Mouse (Mus musculus) midbrain, embryonic 15.5 days (tissue): Measurements from ENCODE around the gene Otogl. TPM values are rescaled to one million over a fixed set of nuclear protein-coding genes. Genes with fewer than 3 reads are reported as not detected.
A peak's percentile ranks its signal among the peaks of the same experiment; 100 is the strongest.

Source experiments
- ATAC-seq: fragments of 200-750 bp; cut with Nextera tagmentation; replicated peaks from 2 replicates; pipeline ENCODE4 v1.8.0; 2017; ENCODE audit warnings: moderate TSS enrichment
- H3K27ac ChIP-seq: fragments of 300-500 bp; sonication (generic); 2 replicates; pipeline ENCODE4 v1.5.1; 2015; ENCODE audit warnings: mild to moderate bottlenecking, inconsistent platforms
- H3K27me3 ChIP-seq: fragments of 300-500 bp; sonication (generic); replicated peaks from 2 replicates; pipeline ENCODE4 v1.6.1; 2015; ENCODE audit warnings: inconsistent platforms
- H3K36me3 ChIP-seq: fragments of 300-500 bp; sonication (generic); replicated peaks from 2 replicates; pipeline ENCODE4 v1.6.1; 2015; ENCODE audit warnings: inconsistent platforms
- H3K4me1 ChIP-seq: fragments of 300-500 bp; sonication (generic); 2 replicates; pipeline ENCODE4 v1.6.1; 2015; ENCODE audit warnings: inconsistent platforms
- H3K4me2 ChIP-seq: fragments of 300-500 bp; sonication (generic); 2 replicates; pipeline ENCODE4 v1.6.1; 2015; ENCODE audit warnings: inconsistent platforms, mild to moderate bottlenecking, moderate library complexity
- H3K4me3 ChIP-seq: fragments of 300-500 bp; sonication (generic); 2 replicates; pipeline ENCODE4 v1.5.1; 2015; ENCODE audit warnings: mild to moderate bottlenecking, inconsistent platforms
- H3K9ac ChIP-seq: fragments of 300-500 bp; sonication (generic); 2 replicates; pipeline ENCODE4 v1.6.1; 2015; ENCODE audit warnings: mild to moderate bottlenecking, inconsistent platforms
- H3K9me3 ChIP-seq: fragments of 300-500 bp; sonication (generic); 2 replicates; pipeline ENCODE4 v1.6.1; 2016; ENCODE audit warnings: inconsistent platforms
- WGBS: fragments of 180-500 bp; shearing (Covaris S2); methylation state at CpG from one replicate; pipeline ENCODE4 v1.1.7; 2015; ENCODE audit warnings: mixed read lengths; 5-methylcytosine and 5-hydroxymethylcytosine counted together
- polyA plus RNA-seq: library from polyadenylated mRNA; unstranded; fragments of >200 nt; fragmentation: Nextera tagmentation; extraction: Ambion mirVana; gene quantifications from 2 replicates; pipeline ENCODE4 v1.2.1, GENCODE M21; 2015

Gene Otogl
- polyA plus RNA-seq, 1 experiment from 2014 or later = not detected

DNA sequence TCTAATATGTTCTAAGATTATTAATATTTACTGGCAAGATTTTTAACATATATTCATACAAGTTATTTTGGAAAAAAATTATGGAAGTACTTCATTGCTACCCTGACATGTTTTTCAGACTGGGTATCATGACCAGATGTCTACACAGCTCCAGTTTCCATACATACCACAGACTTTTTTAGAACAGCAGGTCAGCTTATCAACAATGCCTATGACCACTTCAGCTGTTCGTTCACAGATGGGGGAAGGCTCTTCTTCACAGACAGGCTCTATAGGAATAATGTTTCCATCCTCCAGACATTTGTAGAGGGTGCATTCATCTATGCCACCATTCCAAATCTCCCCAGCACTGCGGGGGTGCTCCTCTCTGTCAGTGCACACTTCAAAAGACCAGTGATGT, 132.4 kb downstream of the Otogl start:
- Histone ChIP-seq H3K9me3 (no peaks in the 10 kb centered on the region), H3K4me1 (no peaks in the 10 kb centered on the region), H3K4me3 (no peak overlapping the region), H3K27me3 (no peaks in the 10 kb centered on the region), H3K36me3 (no peaks in the 10 kb centered on the region), H3K9ac (no peak overlapping the region), H3K27ac (no peak overlapping the region), H3K4me2 (no peak overlapping the region)
- WGBS = 77% methylated on average over 2 of the region's 2 CpGs
- no peak for ATAC-seq

DNA sequence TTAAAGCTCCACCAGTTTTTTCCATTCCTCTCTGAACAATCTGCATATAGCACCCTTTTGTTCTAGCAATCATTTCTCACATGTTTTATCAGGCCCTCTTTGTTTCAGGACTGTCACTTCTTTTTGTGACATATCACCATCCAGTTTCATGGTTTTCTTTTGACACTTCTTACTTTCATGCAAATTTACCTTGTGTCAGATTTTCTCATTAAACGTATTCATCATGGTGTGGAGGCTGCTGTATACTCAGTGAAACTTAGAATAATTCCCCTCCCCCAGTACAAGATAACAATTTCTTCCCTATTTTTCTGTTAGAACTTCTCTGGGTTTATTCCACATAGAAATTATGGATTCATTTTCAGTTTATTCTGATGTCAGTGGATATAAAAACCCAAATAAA, 152.3 kb downstream of the Otogl start:
- Histone ChIP-seq H3K4me1 (no peaks in the 10 kb centered on the region), H3K9ac (no peak overlapping the region), H3K4me3 (no peak overlapping the region), H3K27me3 (no peaks in the 10 kb centered on the region), H3K27ac (no peak overlapping the region), H3K4me2 (no peak overlapping the region), H3K9me3 (no peaks in the 10 kb centered on the region), H3K36me3 (no peaks in the 10 kb centered on the region)
- 51% methylated on average over 1 of the region's 1 CpGs for WGBS
- no peak for ATAC-seq

DNA sequence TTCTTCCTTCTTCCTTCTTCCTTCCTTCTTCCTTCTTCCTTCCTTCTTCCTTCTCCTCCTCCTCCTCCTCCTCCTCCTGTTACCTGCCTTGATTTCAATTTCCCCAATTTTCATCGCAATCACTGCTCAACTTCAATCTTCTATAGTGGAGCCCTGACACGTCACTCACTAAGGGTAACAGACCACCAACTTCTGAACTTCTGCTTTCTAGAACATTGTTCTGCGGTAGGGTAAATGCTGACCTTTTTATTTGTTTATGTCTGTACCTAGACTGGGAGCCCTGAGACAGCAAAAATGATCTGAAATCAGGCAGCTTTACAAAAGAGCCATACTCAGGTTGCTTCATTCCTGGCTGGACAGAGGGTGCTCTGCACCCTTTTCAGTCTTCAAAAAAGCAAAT, 158.5 kb downstream of the Otogl start:
- H3K4me3 ChIP-seq = no peak overlapping the region
- no peak for ATAC-seq
- peaks cover 11% of the 10 kb centered on the region for H3K4me1 ChIP-seq
- H3K36me3 ChIP-seq = no peaks in the 10 kb centered on the region
- WGBS = 98% methylated on average over 3 of the region's 3 CpGs
- no peak overlapping the region for H3K27ac ChIP-seq
- no peak overlapping the region for H3K9ac ChIP-seq
- no peak overlapping the region for H3K4me2 ChIP-seq
- no peaks in the 10 kb centered on the region for H3K9me3 ChIP-seq
- H3K27me3 ChIP-seq = no peaks in the 10 kb centered on the region

DNA sequence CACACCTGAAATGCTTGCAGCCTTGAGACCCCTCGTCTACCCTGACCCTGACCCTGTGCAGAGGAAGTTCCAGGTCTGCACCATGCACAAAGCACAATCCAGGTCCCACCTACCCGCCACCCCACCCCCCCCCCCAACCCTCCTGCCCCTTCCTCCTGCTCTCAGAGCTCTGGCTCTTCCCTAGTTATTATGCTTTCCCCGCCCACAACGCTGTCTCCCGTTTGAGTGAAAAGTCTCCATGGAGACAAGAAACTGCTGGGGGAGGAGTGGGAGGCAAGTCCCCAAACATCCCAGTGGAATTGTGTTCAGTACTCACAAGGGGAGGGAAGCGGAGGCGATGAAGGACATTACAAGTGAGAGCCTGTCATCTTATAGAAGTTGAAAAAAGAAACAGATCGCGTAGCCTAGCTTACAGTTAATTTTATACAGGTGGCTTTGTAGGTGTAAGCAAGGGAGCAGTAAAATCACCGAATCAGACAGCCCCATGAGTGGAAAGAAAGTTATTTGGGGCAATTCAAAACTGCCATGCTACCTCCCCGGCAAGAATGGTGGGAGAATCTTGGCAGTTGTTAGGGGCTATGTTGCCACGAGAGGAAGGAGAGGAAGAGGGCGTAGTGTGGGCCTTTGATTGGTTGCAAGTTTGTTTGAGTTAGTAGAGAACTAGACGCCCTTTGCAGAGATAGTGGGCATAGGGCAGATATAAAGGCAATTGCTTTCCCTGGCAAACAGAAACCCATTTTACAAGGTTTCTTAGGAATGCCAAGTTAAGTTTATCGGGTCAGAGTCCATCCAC, 159.4 kb downstream of the Otogl start:
- 19% methylated on average over 15 of the region's 15 CpGs for WGBS
- H3K27ac ChIP-seq = no peak overlapping the region
- ATAC-seq = peak; percentile 84
- H3K9me3 ChIP-seq = no peaks in the 10 kb centered on the region
- no peaks in the 10 kb centered on the region for H3K27me3 ChIP-seq
- H3K9ac ChIP-seq = no peak overlapping the region
- H3K36me3 ChIP-seq = no peaks in the 10 kb centered on the region
- H3K4me2 ChIP-seq = peak overlapping the region; percentile 41
- peaks cover 11% of the 10 kb centered on the region for H3K4me1 ChIP-seq
- peak overlapping the region; percentile 17 for H3K4me3 ChIP-seq

DNA sequence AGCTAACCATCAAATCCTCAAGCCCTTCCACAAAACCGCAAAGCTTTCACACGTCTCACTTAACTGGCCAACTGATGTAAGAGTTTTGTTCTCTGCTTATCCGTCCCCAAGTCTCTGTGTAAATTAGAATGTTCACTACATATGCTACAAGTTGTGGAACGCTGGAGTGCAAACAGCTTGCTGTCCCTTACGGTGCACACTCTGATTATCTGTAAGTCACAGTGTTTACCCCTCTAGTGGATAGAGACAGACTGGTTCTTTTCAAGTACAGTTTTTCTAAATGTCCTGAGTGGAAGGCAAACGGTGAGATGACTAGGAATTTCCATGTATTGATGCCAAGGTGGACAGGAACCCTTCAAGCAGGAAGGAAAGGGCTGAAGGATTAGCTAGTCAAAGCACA, 160.0 kb downstream of the Otogl start:
- 22% methylated on average over 6 of the region's 6 CpGs for WGBS

DNA sequence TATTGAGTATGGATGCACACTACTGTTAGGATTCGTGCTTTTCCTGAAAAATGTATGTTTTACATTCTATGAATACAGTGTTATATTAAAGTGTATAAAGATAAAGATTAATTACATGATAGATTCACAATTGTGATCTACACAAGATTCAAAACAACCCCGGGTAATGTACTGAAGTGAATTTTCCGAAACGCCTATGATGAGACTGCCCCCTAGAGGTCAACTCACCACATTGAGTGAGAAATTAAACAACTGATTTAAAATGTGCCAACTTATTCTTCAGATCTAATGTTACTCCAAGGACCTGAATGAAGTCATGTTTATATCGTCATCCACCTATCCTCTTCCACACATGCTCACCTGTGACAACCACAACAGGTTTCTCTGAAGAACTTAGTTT, 164.4 kb downstream of the Otogl start:
- 21% methylated on average over 5 of the region's 5 CpGs for WGBS

More for the DNA sequence above, 160.0 kb downstream of the Otogl start:
- H3K27me3 ChIP-seq = no peaks in the 10 kb centered on the region
- no peak overlapping the region for H3K9ac ChIP-seq
- no peak overlapping the region for H3K27ac ChIP-seq
- no peaks in the 10 kb centered on the region for H3K9me3 ChIP-seq
- peaks cover 11% of the 10 kb centered on the region for H3K4me1 ChIP-seq
- H3K4me2 ChIP-seq = peak overlapping the region; percentile 41
- no peaks in the 10 kb centered on the region for H3K36me3 ChIP-seq
- ATAC-seq = peak; percentile 48; the same call in 1 of the 2 replicates
- H3K4me3 ChIP-seq = peak overlapping the region; percentile 17; the same call in 1 of the 2 replicates

DNA sequence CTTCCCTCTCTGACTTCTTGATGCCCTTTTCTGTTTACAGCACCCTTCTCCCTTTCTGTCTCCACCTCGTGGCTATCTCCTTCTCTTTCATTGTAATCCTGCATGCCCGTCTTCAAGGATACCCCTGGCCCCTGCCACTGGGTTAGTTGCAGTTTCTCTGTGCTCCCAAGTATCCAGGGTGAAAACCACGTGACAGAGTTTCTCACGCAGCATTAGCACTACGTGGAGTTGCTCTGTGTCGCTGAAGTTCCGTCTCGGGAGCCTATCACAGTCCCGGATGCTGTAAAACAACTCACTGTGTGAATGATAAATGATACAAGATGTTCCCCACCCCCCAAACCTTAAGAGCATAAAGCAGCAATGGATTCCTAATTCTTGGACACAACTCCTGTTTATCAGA, 165.2 kb downstream of the Otogl start:
- ATAC-seq = no peak
- H3K27me3 ChIP-seq = no peaks in the 10 kb centered on the region
- no peak overlapping the region for H3K9ac ChIP-seq
- H3K9me3 ChIP-seq = no peaks in the 10 kb centered on the region
- H3K4me1 ChIP-seq = peaks cover under 1% of the 10 kb centered on the region; the same call in 1 of the 2 replicates
- no peak overlapping the region for H3K4me3 ChIP-seq
- WGBS = 25% methylated on average over 9 of the region's 9 CpGs
- H3K36me3 ChIP-seq = no peaks in the 10 kb centered on the region
- no peak overlapping the region for H3K4me2 ChIP-seq
- H3K27ac ChIP-seq = no peak overlapping the region

More for the DNA sequence above, 164.4 kb downstream of the Otogl start:
- no peak overlapping the region for H3K4me2 ChIP-seq
- H3K27me3 ChIP-seq = no peaks in the 10 kb centered on the region
- H3K36me3 ChIP-seq = no peaks in the 10 kb centered on the region
- no peaks in the 10 kb centered on the region for H3K9me3 ChIP-seq
- H3K4me1 ChIP-seq = peaks cover 8% of the 10 kb centered on the region
- H3K9ac ChIP-seq = no peak overlapping the region
- no peak overlapping the region for H3K27ac ChIP-seq
- H3K4me3 ChIP-seq = no peak overlapping the region
- no peak for ATAC-seq

DNA sequence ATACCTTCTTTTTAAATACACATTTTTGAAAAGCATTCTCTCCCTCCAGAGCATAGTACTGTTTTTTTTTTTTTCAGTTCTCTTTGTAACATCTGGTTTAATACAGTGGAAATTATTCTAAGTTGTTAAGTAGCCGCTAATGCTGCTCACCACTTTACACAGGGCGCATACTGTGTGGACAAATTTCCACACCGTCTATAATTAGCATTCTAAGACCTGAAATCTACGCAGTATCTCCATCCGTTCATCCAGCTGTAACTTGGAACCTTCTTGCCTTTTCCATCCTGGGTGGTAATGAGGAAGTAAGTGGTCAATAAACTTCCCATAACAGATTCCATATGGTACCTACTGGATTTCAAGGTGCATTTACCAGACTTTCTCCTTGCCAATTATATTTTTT, 172.1 kb downstream of the Otogl start:
- Histone ChIP-seq H3K4me3 (no peak overlapping the region), H3K27me3 (no peaks in the 10 kb centered on the region), H3K4me2 (no peak overlapping the region), H3K9me3 (no peaks in the 10 kb centered on the region), H3K9ac (no peak overlapping the region), H3K4me1 (no peaks in the 10 kb centered on the region), H3K36me3 (no peaks in the 10 kb centered on the region), H3K27ac (no peak overlapping the region)
- WGBS = 93% methylated on average over 5 of the region's 5 CpGs
- no peak for ATAC-seq

DNA sequence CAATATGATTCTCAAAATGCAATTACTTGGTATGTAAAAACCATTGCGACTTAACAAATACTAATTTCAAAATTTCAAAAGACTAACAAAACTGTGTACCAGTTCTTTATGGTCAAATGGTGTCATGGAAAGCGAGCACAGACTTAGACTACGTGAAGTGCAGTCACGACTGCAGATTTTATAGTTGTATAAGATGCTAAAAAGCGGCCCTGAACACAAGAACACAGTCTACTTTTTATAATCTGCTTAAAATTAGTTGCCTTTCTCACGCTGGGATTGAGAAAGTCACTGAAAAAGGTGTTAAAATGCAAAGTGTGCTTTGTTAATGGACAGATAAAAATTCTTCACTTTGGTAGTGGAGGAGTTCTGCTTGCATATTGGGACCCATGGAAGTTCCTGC, 174.2 kb downstream of the Otogl start:
- no peak overlapping the region for H3K4me3 ChIP-seq
- no peak for ATAC-seq
- H3K27ac ChIP-seq = no peak overlapping the region
- H3K27me3 ChIP-seq = no peaks in the 10 kb centered on the region
- H3K9me3 ChIP-seq = no peaks in the 10 kb centered on the region
- 86% methylated on average over 6 of the region's 6 CpGs for WGBS
- H3K4me1 ChIP-seq = no peaks in the 10 kb centered on the region
- H3K36me3 ChIP-seq = no peaks in the 10 kb centered on the region
- no peak overlapping the region for H3K4me2 ChIP-seq
- H3K9ac ChIP-seq = no peak overlapping the region

DNA sequence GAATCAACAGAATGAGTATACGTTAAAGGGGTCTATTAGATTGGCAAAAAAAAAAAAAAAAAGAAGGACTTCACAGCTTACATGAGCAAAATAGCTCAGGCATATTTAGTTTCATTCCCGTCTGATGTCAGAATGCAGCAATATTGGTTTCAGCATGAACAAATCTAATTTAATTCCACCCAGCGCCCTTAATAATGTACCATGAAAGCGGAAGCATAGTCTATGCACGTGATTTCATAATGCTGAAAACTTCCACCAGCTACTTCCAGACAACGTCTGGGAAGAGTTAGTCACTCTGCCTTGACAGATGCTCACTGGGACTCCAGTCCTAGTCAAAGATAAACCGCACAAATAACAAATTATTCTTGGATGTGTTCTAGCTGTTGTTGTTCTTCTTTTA, 176.5 kb downstream of the Otogl start:
- Histone ChIP-seq H3K4me3 (no peak overlapping the region), H3K9me3 (no peaks in the 10 kb centered on the region), H3K27ac (no peak overlapping the region), H3K27me3 (no peaks in the 10 kb centered on the region), H3K36me3 (no peaks in the 10 kb centered on the region), H3K4me1 (no peaks in the 10 kb centered on the region), H3K9ac (no peak overlapping the region), H3K4me2 (no peak overlapping the region)
- WGBS = 73% methylated on average over 7 of the region's 7 CpGs
- ATAC-seq = no peak

DNA sequence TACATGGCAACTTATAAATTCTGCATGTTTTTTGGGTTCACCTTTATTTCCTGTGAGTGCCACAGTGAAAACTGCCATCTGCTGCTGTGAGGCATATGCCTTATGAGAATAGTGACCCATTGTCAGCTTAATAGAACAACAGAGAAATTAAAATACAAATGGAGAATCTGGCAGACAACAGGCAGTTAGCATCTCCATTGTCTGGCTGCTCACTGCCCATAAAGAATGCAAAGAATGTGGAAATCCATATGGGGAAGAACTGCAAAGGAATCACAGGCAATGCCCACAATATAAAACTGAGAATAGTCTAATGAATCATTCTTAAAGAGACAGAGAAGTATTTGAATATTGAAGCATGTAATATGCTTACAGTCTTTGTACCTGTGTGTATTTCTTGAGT, 177.6 kb downstream of the Otogl start:
- H3K4me2 ChIP-seq = no peak overlapping the region
- no peak overlapping the region for H3K27ac ChIP-seq
- no peaks in the 10 kb centered on the region for H3K9me3 ChIP-seq
- no peak overlapping the region for H3K4me3 ChIP-seq
- no peak for ATAC-seq
- no peak overlapping the region for H3K9ac ChIP-seq
- H3K4me1 ChIP-seq = no peaks in the 10 kb centered on the region
- H3K36me3 ChIP-seq = no peaks in the 10 kb centered on the region
- no peaks in the 10 kb centered on the region for H3K27me3 ChIP-seq

DNA sequence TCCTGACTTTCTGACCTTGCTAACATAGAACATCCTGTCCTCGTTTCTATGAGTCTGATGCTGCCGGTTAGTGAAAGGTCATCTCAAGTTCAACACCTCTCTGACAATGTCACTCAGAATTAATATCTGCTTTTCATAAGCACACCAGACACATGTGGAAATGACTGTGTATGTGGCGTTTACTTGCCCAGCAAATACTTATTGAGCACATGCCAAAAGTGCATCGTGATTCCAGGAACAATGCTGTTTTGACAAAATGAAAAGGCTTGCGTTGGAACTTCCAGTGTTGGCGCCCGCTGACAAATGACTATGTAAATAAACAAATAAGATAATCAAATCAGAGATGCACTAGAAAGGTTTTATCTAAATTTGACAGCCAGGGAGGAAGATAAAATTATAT, 186.3 kb downstream of the Otogl start:
- 75% methylated on average over 7 of the region's 7 CpGs for WGBS
- Histone ChIP-seq H3K9ac (no peak overlapping the region), H3K36me3 (no peaks in the 10 kb centered on the region), H3K4me2 (no peak overlapping the region), H3K9me3 (no peaks in the 10 kb centered on the region), H3K27ac (no peak overlapping the region), H3K4me1 (no peaks in the 10 kb centered on the region), H3K27me3 (no peaks in the 10 kb centered on the region), H3K4me3 (no peak overlapping the region)
- ATAC-seq = no peak

DNA sequence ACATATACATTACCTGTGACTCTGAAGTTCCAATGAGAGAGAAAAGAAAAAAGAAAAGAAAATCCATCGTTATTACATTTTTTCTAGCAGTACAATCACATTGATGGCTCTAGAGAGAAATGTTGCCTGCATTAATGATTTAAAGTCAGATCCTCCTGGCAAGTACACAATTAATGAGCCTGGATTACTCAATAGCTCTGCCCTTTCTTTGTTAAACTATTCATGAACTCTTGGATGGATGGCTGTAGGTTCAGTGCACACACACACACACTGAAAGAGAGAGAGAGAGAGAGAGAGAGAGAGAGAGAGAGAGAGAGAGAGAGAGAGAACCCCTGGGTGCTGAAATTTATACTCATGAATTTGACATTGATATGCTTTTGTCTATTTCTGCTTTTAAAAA, 192.1 kb downstream of the Otogl start, which contains the start of gene Ptprq:
Gene Ptprq, minus strand, starts transcription at position 246 of the 400 bp plus-strand sequence.
- Histone ChIP-seq H3K4me2 (no peak within 1 kb of the TSS), H3K4me1 (no peaks in the 10 kb centered on the region), H3K27me3 (no peaks in the 10 kb centered on the region), H3K36me3 (no peaks in the 10 kb centered on the region), H3K27ac (no peak within 1 kb of the TSS), H3K4me3 (no peak within 1 kb of the TSS), H3K9ac (no peak within 1 kb of the TSS), H3K9me3 (no peaks in the 10 kb centered on the region)
- no peak for ATAC-seq
- WGBS = 58% methylated on average over 1 of the region's 1 CpGs
